Mouse (Mus musculus) erythroblast, embryonic 14.5 days (primary cell): Measurements from ENCODE around the gene Klhl12.

Experiments used
- GATA1 ChIP-seq: IDR thresholded peaks from 2 replicates; pipeline ENCODE4 v1.6.1; 2012; ENCODE audit warnings: low read length, inconsistent platforms, mixed read lengths
- TAL1 ChIP-seq: IDR thresholded peaks from 3 replicates; pipeline ENCODE4 v1.6.1; 2012; ENCODE audit warnings: low read length, inconsistent platforms, mixed read lengths

GRCm38 (mm10) chr1:134494428-134495215 is 39.3 kb downstream of the Klhl12 start, which contains the start of gene Rabif:
- TF ChIP-seq GATA1 (no peak), TAL1 (no peak)
